Mouse (Mus musculus): ENCODE data around the gene Hapln4. TPM values are rescaled to one million over a fixed set of nuclear protein-coding genes. Genes with fewer than 3 reads are reported as not detected.
A peak's percentile ranks its signal among the peaks of the same experiment; 100 is the strongest.

The Hapln4 gene
- polyA plus RNA-seq, 1 experiment from 2014 or later, result 1.6 TPM

GRCm38 (mm10) chr8:70073682-70074081, 9.6 kb upstream of the Hapln4 start:
- H3K27me3 ChIP-seq (replicated peaks), result no peaks in the 10 kb centered on the region
- H3K9me3 ChIP-seq (replicated peaks), result no peaks in the 10 kb centered on the region
- no peak overlapping the region for H3K4me3 ChIP-seq (replicated peaks)
- peaks cover 38% of the 10 kb centered on the region for H3K36me3 ChIP-seq
- 89% methylated on average over 1 of the region's 1 CpGs for WGBS
- no peak overlapping the region for H3K4me2 ChIP-seq
- H3K9ac ChIP-seq (replicated peaks), result no peak overlapping the region
- H3K4me1 ChIP-seq, result no peaks in the 10 kb centered on the region
- H3K27ac ChIP-seq (replicated peaks), result no peak overlapping the region
- no peak for ATAC-seq (ENCODE audit: low FRiP score)

GRCm38 (mm10) chr8:70081976-70082375, 1.3 kb upstream of the Hapln4 start:
- Histone ChIP-seq H3K27me3 (replicated peaks) (peaks cover 56% of the 10 kb centered on the region), H3K4me3 (replicated peaks) (no peak overlapping the region), H3K36me3 (no peaks in the 10 kb centered on the region), H3K4me1 (peaks cover 28% of the 10 kb centered on the region), H3K4me2 (no peak overlapping the region), H3K27ac (replicated peaks) (no peak overlapping the region), H3K9ac (replicated peaks) (no peak overlapping the region), H3K9me3 (replicated peaks) (no peaks in the 10 kb centered on the region)
- ATAC-seq (ENCODE audit: low FRiP score), result no peak
- WGBS, result 86% methylated on average over 2 of the region's 2 CpGs

- H3K4me3 ChIP-seq (replicated peaks), result peak overlapping the region; percentile 49
- peak overlapping the region; percentile 46 for H3K9ac ChIP-seq (replicated peaks)
- H3K9me3 ChIP-seq (replicated peaks), result no peaks in the 10 kb centered on the region
- no peaks in the 10 kb centered on the region for H3K36me3 ChIP-seq
- no peak overlapping the region for H3K27ac ChIP-seq (replicated peaks)
- peaks cover 79% of the 10 kb centered on the region for H3K27me3 ChIP-seq (replicated peaks)
- peaks cover 50% of the 10 kb centered on the region for H3K4me1 ChIP-seq
- H3K4me2 ChIP-seq, result peak overlapping the region; percentile 96
- WGBS, result under 1% methylated on average over 71 of the region's 71 CpGs
- ATAC-seq (ENCODE audit: low FRiP score), result peak; percentile 26; the same call in 1 of the 2 replicates
Observed at GRCm38 (mm10) chr8:70084191-70085065, 1.2 kb downstream of the Hapln4 start.

- Histone ChIP-seq H3K9me3 (replicated peaks) (no peaks in the 10 kb centered on the region), H3K4me2 (no peak overlapping the region), H3K4me3 (replicated peaks) (no peak overlapping the region), H3K36me3 (no peaks in the 10 kb centered on the region), H3K27ac (replicated peaks) (no peak overlapping the region), H3K4me1 (peaks cover 61% of the 10 kb centered on the region), H3K9ac (replicated peaks) (no peak overlapping the region), H3K27me3 (replicated peaks) (peaks cover 84% of the 10 kb centered on the region)
- 44% methylated on average over 1 of the region's 1 CpGs for WGBS
- ATAC-seq (ENCODE audit: low FRiP score), result no peak
Observed at GRCm38 (mm10) chr8:70086151-70086550, 2.9 kb downstream of the Hapln4 start.

- WGBS, result 9% methylated on average over 7 of the region's 7 CpGs
- H3K4me1 ChIP-seq, result peaks cover 61% of the 10 kb centered on the region
- ATAC-seq (ENCODE audit: low FRiP score), result no peak
- H3K4me3 ChIP-seq (replicated peaks), result no peak overlapping the region
- no peak overlapping the region for H3K27ac ChIP-seq (replicated peaks)
- H3K9me3 ChIP-seq (replicated peaks), result no peaks in the 10 kb centered on the region
- H3K4me2 ChIP-seq, result peak overlapping the region; percentile 80; the same call in 1 of the 2 replicates
- H3K9ac ChIP-seq (replicated peaks), result no peak overlapping the region
- H3K27me3 ChIP-seq (replicated peaks), result peaks cover 75% of the 10 kb centered on the region
- H3K36me3 ChIP-seq, result no peaks in the 10 kb centered on the region
Observed at GRCm38 (mm10) chr8:70087237-70087636, 4.0 kb downstream of the Hapln4 start.

- Histone ChIP-seq H3K27me3 (replicated peaks) (peaks cover 67% of the 10 kb centered on the region), H3K4me2 (peak overlapping the region; percentile 80), H3K9ac (replicated peaks) (peak overlapping the region; percentile 55), H3K36me3 (no peaks in the 10 kb centered on the region), H3K4me3 (replicated peaks) (peak overlapping the region; percentile 46), H3K27ac (replicated peaks) (no peak overlapping the region), H3K4me1 (peaks cover 60% of the 10 kb centered on the region), H3K9me3 (replicated peaks) (no peaks in the 10 kb centered on the region)
- peak; percentile 67 for ATAC-seq (ENCODE audit: low FRiP score)
- WGBS, result 4% methylated on average over 56 of the region's 56 CpGs
Observed at GRCm38 (mm10) chr8:70087836-70088650, 4.8 kb downstream of the Hapln4 start.

GRCm38 (mm10) chr8:70089296-70089960, 6.2 kb downstream of the Hapln4 start:
- H3K27me3 ChIP-seq (replicated peaks), result peaks cover 53% of the 10 kb centered on the region
- peaks cover 46% of the 10 kb centered on the region for H3K4me1 ChIP-seq
- peaks cover 8% of the 10 kb centered on the region for H3K36me3 ChIP-seq
- no peak overlapping the region for H3K4me2 ChIP-seq
- no peak overlapping the region for H3K9ac ChIP-seq (replicated peaks)
- H3K27ac ChIP-seq (replicated peaks), result no peak overlapping the region
- H3K4me3 ChIP-seq (replicated peaks), result no peak overlapping the region
- H3K9me3 ChIP-seq (replicated peaks), result no peaks in the 10 kb centered on the region
- ATAC-seq (ENCODE audit: low FRiP score), result peak; percentile 36; the same call in 1 of the 2 replicates
- 45% methylated on average over 9 of the region's 9 CpGs for WGBS

- Histone ChIP-seq H3K4me2 (no peak overlapping the region), H3K9me3 (replicated peaks) (no peaks in the 10 kb centered on the region), H3K4me1 (peaks cover 25% of the 10 kb centered on the region), H3K27me3 (replicated peaks) (peaks cover 20% of the 10 kb centered on the region), H3K27ac (replicated peaks) (no peak overlapping the region), H3K4me3 (replicated peaks) (no peak overlapping the region), H3K9ac (replicated peaks) (no peak overlapping the region), H3K36me3 (peaks cover 40% of the 10 kb centered on the region)
- no peak for ATAC-seq (ENCODE audit: low FRiP score)
- 68% methylated on average over 8 of the region's 8 CpGs for WGBS
Observed at GRCm38 (mm10) chr8:70092786-70093185, 9.5 kb downstream of the Hapln4 start.

- WGBS, result 74% methylated on average over 8 of the region's 8 CpGs
- no peak overlapping the region for H3K27ac ChIP-seq (replicated peaks)
- H3K27me3 ChIP-seq (replicated peaks), result no peaks in the 10 kb centered on the region
- no peak overlapping the region for H3K4me3 ChIP-seq (replicated peaks)
- H3K4me2 ChIP-seq, result no peak overlapping the region
- ATAC-seq (ENCODE audit: low FRiP score), result no peak
- no peak overlapping the region for H3K9ac ChIP-seq (replicated peaks)
- H3K4me1 ChIP-seq, result no peaks in the 10 kb centered on the region
- H3K9me3 ChIP-seq (replicated peaks), result no peaks in the 10 kb centered on the region
- peaks cover 91% of the 10 kb centered on the region for H3K36me3 ChIP-seq
Observed at GRCm38 (mm10) chr8:70099276-70099675, 16.0 kb downstream of the Hapln4 start.

GRCm38 (mm10) chr8:70100241-70100640, 17.0 kb downstream of the Hapln4 start:
- Histone ChIP-seq H3K4me1 (peaks cover 7% of the 10 kb centered on the region; the same call in 1 of the 2 replicates), H3K4me2 (no peak overlapping the region), H3K27ac (replicated peaks) (no peak overlapping the region), H3K4me3 (replicated peaks) (no peak overlapping the region), H3K9ac (replicated peaks) (no peak overlapping the region), H3K9me3 (replicated peaks) (no peaks in the 10 kb centered on the region), H3K27me3 (replicated peaks) (no peaks in the 10 kb centered on the region), H3K36me3 (peaks cover 83% of the 10 kb centered on the region)
- WGBS, result 91% methylated on average over 8 of the region's 8 CpGs
- ATAC-seq (ENCODE audit: low FRiP score), result no peak

- no peak overlapping the region for H3K27ac ChIP-seq (replicated peaks)
- no peaks in the 10 kb centered on the region for H3K9me3 ChIP-seq (replicated peaks)
- no peak for ATAC-seq (ENCODE audit: low FRiP score)
- no peak overlapping the region for H3K4me2 ChIP-seq
- no peaks in the 10 kb centered on the region for H3K27me3 ChIP-seq (replicated peaks)
- H3K4me1 ChIP-seq, result peaks cover 16% of the 10 kb centered on the region; the same call in 1 of the 2 replicates
- H3K4me3 ChIP-seq (replicated peaks), result no peak overlapping the region
- peaks cover 83% of the 10 kb centered on the region for H3K36me3 ChIP-seq
- H3K9ac ChIP-seq (replicated peaks), result no peak overlapping the region
- 16% methylated on average over 6 of the region's 6 CpGs for WGBS
Observed at GRCm38 (mm10) chr8:70104506-70104905, 21.2 kb downstream of the Hapln4 start.
